Mouse (Mus musculus): ENCODE measurements at regions not wholly inside any gene's neighbourhood (a gene's known extent, or its start where the extent isn't known, plus 50 kb on each side); places are given as distances from the start of the nearest gene placed in this dataset.

- DNase-seq (ENCODE audit: low spot score) (peak; percentile 58), ATAC-seq (ENCODE audit: low FRiP score) (peak; percentile 98)
- Histone ChIP-seq H3K36me3 (ENCODE audit: control insufficient read depth, insufficient read depth, low read length) (no peaks in the 10 kb centered on the region), H3K27ac (ENCODE audit: low read depth, low read length) (no peak overlapping the region), H3K4me2 (replicated peaks; ENCODE audit: low read depth, low read length) (peak overlapping the region; percentile 37), H3K4me3 (ENCODE audit: low read depth, low read length) (peak overlapping the region; percentile 33), H3K9ac (ENCODE audit: low read depth, low read length) (0 out of 2 replicates have a peak overlapping the region, but pooled peaks have one; percentile 40), H3K9me3 (ENCODE audit: control insufficient read depth, low read length) (no peaks in the 10 kb centered on the region), H3K27me3 (ENCODE audit: control insufficient read depth, insufficient read depth, low read length) (no peaks in the 10 kb centered on the region), H3K4me1 (replicated peaks; ENCODE audit: control insufficient read depth, insufficient read depth, low read length) (no peaks in the 10 kb centered on the region)
- WGBS = 24% methylated on average over 16 of the region's 16 CpGs
These were observed 73.3 kb downstream of the Vmn2r112 start for GRCm38 (mm10) chr17:22673891-22674622.
